Mouse (Mus musculus): ENCODE results near the gene Gne.

Gne gene

DNA sequence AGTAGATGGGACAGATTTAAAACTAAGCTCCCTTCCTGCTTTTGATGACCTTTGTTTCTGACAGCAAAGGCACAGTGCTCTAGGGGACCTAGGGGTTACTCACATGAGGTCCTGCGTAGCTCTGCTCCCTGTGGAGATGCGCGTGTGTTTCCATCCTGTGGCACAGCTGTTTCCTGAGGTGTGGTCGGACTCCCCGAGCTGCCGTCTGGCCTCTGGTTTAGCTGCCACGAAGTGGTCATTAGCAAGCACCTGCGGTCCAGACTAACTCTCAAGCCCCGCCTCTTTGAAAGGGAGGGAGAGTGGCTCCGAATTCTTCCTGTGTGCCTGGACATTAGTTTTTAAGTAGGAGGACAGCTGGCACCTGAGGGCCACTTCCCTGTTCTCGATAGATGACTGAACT is at the start of gene Gne:
Gene Gne, minus strand, starts transcription at position 233 of the 400 bp plus-strand sequence.
- DNase-seq (ENCODE audit: extremely low read depth, low read depth), result no peak

DNA sequence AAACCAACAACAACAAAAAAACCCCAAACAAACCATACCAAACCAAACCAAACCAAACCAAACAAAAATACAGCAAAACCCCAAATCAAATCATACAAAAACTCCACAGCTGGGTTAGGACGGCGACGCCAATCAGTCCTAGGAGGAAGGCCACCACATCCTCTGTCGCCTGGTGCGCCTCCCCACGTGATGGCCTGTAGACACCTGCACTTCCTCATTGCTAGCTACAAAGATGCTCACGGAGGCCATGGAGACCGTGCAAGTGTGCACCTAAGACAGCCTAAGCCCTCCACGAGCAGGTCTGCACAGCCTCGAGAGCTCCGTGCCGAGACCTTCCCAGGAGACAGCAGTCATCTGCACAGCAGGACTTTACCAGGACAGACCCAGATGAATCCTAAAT is 42.8 kb upstream of the Gne start:
- DNase-seq (ENCODE audit: extremely low read depth, low read depth), result no peak

DNA sequence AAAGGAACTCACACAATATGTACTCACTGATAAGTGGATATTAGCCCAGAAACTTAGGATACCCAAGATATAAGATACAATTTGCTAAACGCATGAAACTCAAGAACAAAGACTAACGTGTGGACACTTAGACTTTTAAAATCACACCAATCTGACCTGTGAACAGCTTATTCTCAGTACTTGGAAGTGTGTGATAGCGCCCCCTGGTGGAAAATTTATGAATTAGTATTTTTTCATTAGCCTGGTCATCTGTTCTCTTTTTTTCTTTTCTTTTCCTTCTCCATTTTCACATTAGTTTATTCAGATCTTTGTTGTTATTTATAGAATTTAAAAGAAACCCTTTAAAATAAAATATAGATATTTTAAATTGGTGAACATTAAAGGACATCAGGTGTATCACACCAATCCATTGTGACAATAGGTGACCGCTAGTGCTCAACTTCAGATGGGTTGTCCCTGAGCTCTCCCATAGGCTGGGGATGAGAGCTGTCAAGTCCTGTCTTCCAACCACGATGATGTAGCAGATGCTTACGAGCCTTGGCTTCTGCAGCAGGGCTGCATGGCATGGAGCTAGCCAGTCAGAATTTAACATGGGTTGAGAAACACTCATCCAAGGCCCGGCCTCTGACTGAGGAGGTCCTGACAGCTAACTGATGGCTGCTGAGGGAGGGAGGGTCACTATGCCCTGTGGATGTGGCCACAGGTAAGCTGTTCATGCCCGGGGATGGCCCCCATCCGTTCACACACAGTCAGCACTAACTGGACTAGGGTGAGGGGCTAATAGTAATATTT is 35.6 kb upstream of the Gne start:
- peak; percentile 44 for DNase-seq (ENCODE audit: extremely low read depth, low read depth)

DNA sequence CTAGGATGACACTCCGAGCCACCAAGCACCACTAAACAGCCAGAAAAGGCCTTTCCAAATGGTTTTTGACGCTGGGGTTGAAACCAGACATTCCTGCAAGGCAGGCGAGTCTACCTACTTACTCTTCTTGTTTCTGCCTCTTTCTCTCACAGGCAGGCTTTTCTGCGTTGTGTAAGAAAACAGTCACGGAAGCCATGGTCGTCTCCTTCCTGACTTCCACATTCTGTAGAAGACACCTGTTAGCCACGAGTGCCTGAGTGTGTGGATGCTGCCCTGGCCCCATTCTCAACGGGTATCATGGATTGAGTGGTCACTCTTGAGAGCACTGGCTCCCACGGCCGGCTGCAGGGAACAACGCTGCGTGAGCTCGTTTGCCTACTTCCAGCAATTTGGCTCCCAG is 31.1 kb upstream of the Gne start:
- no peak for DNase-seq (ENCODE audit: extremely low read depth, low read depth)

DNA sequence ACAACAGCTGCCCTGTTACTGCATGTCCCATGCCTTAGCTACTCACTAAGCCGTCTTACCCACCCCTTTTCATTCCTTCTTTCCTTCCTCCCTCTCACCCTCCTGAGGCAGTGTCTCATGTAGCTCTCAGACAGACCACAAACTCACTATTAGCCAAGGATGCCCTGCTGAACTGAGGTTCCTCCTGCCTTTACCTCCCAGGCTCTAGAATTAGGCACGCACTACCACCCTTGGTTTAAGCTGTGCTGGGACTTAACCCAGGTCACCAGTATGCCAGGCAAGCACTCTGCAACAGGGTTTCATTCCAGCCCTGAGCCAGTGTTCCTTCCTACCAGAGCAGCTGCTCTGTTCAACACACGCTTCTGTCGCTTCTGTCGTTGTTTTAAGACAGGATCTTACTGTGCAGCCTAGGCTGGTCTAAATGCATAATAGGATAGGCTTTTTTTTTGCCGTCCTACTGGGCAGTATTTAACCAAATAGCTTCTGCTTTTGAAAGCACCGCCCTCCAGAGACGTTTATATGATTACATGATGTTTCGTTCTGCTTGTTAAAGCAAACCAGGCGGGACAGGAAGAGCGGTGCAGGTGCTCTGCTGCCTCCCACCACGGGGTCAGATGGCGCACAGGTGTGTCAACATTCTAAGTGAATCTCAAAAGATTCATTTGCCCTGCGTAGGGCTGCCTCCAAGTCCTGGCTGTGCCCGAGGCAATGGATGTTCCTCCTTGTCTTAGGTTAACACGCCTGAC is 29.6 kb upstream of the Gne start:
- DNase-seq (ENCODE audit: extremely low read depth, low read depth), result peak; percentile 71

DNA sequence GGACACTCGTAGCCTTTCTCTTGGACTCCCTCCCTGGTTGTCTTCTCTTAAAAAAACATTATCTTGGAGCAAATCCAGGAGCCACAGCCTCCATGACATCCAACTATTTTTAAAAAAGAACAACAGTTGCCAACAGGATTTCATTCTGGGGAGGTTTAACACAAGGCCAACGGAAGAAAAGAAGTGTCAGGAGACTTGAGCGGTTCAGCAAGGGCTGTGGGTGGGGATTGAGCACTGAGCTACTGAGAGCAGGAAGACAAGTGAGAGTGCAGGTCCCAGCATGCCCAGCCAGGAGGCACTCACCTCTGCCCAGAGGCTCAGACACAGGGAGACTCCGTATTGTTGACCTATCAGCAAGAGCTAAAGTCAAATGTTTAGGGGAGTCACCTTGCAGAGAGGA is 28.8 kb upstream of the Gne start:
- no peak for DNase-seq (ENCODE audit: extremely low read depth, low read depth)

GRCm38 (mm10) chr4:44110771-44111170 is 26.8 kb upstream of the Gne start:
- DNase-seq (ENCODE audit: extremely low read depth, low read depth), result no peak

GRCm38 (mm10) chr4:44108297-44108696 is 24.3 kb upstream of the Gne start:
- DNase-seq (ENCODE audit: extremely low read depth, low read depth), result no peak

- no peak for DNase-seq (ENCODE audit: extremely low read depth, low read depth)
Observed at GRCm38 (mm10) chr4:44107339-44107738, 23.4 kb upstream of the Gne start.

DNA sequence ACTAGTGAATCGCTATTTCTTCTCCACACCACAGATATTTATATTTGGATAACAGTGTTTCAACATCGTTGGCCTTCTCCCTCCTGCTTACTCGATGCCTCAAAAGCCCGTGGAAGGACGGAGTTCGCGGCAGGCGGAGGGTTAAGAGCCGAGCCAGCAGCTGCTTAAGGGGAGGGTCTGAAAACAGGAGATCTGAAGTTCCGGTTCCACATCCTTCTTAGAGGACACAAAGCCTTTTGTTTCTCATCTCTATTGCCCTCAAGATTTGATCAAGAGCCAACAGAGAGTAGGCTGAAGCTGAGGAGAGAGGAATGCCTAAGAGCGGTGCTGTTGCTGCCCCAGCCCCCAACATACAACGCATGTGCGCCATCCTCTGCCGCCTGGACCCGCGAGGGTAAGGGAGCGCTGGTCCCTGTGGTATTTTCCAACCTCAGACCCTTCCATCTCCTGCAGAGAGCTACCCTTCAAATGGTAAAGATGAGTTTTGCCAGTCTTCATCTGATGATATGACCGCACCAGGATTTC is 22.4 kb upstream of the Gne start:
- no peak for DNase-seq (ENCODE audit: extremely low read depth, low read depth)

DNA sequence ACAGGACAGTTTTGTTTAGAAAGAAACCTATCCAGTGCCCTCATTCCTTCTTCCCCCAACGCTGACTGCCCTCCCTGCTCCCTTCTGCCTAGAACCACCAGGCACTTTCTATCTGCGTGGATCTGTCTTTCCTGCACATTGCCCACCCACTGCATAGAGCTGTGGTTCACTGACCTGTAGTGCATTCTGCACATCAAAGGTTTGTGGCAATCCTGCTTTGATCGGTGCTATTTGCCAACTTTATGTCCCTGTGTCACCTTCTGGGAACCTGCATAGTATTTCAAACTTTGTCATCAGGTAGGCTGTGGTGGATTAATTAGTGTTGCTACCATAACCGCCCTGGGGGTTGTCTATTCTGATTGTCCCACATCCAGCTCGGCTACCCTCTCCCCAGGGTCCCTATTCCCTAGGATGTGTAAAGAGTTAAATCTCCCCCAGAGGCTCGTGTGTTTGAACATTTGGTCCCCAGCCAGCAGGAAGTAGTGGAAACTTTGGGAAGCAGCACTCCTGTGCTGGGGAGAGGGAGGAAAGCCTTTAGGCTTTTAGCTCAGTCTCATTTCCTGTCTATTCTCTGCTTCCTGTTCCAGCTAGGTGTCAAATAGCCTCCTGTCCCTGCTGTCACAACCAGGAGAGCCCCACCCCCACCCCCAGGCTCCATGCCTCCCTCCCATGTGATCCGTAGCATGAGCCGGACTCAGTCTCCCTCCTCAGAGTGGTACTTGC is 20.4 kb upstream of the Gne start:
- DNase-seq (ENCODE audit: extremely low read depth, low read depth), result no peak

- no peak for DNase-seq (ENCODE audit: extremely low read depth, low read depth)
Observed at GRCm38 (mm10) chr4:44103620-44104019, 19.6 kb upstream of the Gne start.

DNA sequence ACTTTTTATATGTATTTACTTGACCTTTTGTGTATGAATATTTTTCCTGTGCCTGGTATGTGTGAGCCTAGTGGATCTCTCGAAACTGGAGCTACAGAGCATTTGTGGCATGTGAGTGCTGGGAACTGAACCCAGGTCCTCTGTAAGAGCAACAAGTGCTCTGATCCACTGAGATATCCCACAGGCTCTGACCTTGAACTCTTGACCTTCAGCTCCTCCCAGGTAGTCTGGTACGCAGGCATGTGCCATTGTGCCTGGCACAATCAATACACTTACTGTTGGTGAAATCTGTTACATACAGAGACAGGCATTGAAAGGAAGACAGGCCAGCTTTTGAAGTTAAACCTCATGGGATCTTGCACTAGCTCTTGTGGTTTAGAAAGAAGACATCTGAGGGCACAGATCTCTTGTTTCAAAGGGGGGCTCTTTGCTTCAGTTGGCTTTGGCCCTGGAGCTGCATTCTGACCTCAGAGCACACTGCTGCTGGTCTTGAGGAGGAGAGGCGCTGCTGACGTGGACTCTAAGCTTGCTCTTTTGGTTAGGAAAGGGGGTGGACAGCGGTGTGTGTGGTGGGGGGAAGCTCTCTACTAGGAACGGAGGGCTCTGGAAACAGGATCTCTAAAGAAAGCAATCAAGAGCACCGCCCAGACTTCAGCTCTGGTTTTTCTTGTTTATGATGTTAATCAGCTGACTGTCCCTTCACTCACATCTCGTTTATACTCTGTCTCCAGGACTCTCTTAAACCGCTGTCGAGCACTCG is 13.8 kb upstream of the Gne start:
- no peak for DNase-seq (ENCODE audit: extremely low read depth, low read depth)

- no peak for DNase-seq (ENCODE audit: extremely low read depth, low read depth)
Observed at GRCm38 (mm10) chr4:44094475-44094874, 10.5 kb upstream of the Gne start.

- DNase-seq (ENCODE audit: extremely low read depth, low read depth), result peak; percentile 14
Observed at GRCm38 (mm10) chr4:44092359-44092758, 8.4 kb upstream of the Gne start.

DNA sequence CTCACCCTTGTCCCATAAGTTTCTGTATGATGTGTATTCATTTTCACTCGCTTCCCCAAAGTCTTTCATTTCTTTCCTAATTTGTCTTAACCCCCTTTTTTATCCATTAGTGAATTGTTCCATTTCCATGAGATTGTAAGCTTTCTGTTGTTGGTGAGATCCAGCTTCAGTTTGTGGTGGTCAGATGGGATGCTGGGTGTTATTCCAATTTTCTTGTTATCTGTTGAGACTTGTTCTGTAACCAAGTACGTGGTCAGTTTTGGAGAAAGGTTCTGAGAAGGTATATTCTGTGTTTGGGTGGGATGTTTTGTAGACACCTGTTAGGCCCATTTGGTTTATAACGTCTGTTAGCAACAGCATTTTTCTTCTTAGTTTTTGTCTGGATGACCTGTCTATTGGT is 1.6 kb upstream of the Gne start:
- no peak for DNase-seq (ENCODE audit: extremely low read depth, low read depth)

DNA sequence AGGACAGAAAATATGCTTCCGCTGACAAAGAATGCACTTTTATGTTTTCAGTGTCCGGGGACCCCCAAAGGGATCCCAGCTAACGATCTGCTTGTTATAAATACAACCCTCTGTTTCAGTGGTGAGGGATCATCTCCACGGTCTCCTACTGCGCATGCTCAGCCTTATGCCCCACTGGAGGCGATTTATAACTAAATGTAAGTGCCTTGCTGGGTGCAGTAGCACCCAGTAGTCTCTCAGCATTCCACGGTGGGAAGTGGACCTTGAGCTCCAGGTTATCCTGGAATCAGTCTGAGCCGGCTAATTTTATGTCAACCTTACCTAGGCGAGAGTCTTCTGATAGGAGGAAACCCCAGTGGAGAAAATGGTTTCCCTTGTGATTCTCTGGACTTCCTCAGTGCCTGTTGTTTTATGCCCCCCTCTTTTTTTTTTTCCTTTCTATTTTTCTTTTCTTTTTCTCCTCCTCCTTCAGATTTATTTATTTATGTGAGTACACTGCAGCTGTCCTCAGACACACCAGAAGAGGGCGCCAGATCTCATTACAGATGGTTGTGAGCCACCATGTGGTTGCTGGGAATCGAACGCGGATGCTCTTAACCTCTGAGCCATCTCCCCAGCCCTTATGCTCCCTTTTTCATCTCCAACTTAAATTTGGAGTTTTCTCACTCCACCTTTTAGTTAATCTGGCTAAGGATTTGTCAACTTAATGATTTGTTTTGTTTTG is 787 bp upstream of the Gne start:
- DNase-seq (ENCODE audit: extremely low read depth, low read depth), result no peak

DNA sequence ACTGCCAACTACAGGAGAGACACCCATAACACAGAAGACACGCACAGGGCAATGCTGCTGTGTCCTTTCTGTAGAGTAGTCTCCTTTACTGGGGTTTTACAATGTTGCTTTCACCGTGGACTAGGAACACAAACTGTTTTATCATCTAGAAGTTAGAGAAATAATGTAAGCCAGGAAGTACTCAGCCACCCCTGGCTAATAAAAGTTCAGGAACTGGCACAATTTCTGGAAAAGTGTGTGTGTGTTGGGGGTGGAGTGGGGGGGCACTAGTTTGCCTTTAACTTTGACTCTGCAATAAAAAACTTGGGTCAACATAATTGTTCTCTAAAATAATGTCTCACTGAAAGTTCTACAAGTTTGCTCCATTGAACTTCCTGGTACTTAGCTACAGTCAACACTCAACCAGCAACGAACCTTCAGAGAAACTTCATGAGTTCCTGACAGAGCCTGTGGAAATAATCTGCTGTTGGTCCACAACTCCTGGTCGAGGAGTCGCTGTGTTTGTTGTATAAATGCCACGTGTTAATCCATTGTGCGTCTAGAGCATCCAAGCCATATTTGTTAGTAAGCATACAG is 5.5 kb downstream of the Gne start:
- DNase-seq (ENCODE audit: extremely low read depth, low read depth), result no peak

DNA sequence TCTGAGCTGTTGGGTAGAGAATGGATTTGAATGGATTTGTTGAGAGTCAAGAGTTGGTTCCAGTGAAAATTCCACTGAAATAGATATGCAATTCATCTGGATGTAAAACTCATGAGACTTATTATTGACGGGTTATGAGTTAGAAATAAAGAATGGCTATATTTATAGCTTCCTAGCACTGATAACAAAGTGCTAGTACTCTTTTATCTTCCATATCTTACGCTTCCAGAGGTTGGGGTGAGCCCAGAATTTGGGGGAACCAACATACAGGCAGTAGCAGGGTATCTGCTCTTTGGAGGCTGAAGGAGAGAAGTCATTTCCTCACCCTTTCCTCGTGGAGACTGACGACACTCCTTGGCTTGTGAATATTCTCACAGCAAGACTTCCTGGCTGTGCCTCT is 9.6 kb downstream of the Gne start:
- DNase-seq (ENCODE audit: extremely low read depth, low read depth), result no peak

GRCm38 (mm10) chr4:44073799-44074198 is 10.2 kb downstream of the Gne start:
- DNase-seq (ENCODE audit: extremely low read depth, low read depth), result no peak
